Mouse (Mus musculus) cerebellum, adult 9-11 months (tissue): ENCODE results near the gene Il1a.

Experiments
- DNase-seq: peaks from one replicate; pipeline ENCODE4 v3.0.0; 2022

Gene Il1a

DNA sequence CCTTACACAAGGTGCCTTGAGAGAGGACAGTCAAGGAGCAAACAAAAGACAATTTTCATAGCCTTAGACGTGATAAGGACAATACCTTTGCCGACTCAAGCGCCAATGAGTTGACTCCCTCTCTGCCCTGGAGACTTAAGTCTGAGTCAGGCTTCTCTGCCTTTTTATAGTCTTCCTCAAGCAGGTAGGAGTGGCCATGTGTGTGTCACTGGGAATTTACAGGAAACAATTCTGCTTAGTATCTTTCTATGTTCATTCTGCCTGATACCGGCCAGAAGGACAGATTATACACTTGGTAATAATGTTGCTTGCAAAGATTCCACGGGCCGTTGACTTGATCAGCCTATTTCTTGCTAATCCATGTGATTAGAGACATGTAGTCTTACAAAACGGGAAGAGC, at the start of gene Il1a:
TSS of gene Il1a (minus strand) at position 137 of the 400 bp plus-strand sequence.
- DNase-seq, result no peak

DNA sequence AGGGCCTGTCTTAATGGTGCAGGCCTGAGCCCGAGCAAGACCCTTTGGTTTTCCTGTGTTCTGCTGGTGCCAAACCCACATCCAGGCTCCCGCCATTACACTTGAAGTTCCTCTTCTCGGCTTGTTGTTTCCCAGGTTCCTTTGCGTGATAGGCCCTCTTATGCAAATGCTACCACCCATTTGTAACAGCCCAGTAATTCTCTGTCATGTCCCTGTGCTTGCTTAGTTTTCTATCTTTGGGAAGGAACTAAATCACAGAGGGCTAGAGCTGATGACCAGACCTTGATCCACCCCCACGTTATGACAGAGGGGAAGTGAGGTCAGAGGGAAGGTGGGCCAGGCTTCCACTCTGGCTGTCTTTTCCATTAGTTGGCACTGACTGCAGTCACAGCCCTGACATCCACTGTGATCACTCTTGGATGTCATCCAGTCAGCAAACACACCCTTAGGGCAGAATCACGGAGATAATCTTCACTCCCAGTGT, 28.4 kb upstream of the Il1a start:
- DNase-seq, result no peak

DNA sequence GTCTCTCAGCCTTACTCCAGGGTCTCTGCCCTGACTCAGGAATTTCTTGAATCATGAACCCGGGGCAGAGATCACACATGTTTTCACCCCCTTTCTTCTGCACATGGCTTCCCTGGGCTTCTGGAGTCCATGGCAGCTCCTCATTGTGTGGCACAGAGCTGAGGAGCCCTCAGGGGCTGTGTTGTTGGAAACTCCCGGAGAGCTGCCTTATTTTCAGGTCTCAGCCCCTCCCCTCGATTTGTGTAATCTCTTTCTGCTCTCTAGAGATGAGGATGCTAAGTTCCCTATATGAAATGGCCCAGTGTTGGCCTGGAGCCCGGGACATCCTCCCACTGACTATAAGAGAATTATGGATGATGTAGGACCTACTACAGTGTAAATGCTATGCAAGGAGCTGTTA, 23.7 kb upstream of the Il1a start:
- DNase-seq, result no peak

- DNase-seq, result no peak
These were observed 20.8 kb upstream of the Il1a start for GRCm38 (mm10) chr2:129330540-129330939.

- no peak for DNase-seq
These were observed 20.3 kb upstream of the Il1a start for GRCm38 (mm10) chr2:129330024-129330423.

DNA sequence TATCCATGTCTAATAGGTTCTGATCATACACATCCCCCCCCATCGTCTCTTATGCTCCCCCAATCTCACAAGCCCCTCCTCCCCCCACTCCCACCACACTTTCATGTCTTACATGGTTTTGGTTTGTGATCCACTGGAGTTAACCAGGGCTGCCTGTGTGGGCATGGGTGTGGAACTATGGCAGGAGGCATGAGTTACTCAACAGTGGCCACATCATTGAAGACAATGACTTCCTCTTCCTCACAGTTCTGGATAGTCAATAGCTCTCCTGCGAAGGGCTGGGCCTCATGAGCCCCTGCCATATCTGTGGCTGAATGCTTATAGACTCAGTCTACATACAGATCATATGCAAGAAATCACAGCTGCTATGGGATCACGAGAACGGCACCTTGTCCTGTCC, 18.5 kb upstream of the Il1a start:
- DNase-seq, result no peak

DNA sequence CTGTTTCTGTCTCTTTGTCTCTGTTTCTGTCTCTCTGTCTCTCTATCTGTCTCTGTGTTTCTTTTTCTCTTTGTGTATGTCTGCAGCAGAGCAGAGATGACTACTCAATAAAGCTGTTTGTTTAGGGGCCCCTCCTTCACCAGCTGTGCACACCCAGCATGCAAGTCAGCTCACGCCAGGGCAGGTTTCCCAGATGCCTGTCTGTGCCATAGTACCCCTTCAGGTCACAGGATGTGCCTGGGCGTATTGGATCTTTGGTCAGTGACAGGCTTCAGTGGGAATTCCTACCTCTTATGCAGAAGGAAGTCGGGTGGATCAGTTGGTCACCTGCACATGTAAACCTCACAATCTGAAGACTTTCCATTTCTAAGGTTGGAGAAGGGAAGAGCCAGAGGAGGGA, 14.4 kb upstream of the Il1a start:
- DNase-seq, result no peak

DNA sequence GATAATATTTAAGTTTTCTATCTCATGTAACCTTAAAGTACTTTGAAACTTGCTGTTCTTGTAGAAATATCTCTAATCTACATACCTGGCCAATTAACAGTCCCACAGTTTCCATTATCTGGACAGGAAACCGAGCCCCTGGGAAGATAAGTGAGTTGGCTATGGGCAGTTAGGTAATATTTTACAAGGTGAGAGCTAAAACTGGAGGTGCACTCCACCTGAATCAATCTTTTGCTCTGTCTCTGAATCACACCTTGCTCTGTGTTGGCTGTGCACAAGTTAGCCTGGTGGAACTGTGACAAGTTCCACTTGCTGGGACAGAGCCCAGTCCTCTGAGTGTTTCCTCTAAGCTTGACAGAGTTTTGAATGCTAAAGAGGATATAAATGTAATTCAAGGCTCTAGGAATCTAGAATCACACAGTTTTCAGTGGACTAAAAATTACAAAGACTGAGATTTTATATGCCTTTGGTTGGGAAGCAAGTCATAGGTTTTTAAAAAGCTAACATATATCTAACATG, 12.4 kb upstream of the Il1a start:
- no peak for DNase-seq

- no peak for DNase-seq
These were observed 10.3 kb upstream of the Il1a start for GRCm38 (mm10) chr2:129320033-129320605.

- DNase-seq, result no peak
These were observed 6.1 kb upstream of the Il1a start for GRCm38 (mm10) chr2:129315831-129316230.

- no peak for DNase-seq
These were observed 5.1 kb upstream of the Il1a start for GRCm38 (mm10) chr2:129314880-129315279.

GRCm38 (mm10) chr2:129313934-129314333, 4.2 kb upstream of the Il1a start:
- DNase-seq, result no peak

GRCm38 (mm10) chr2:129306020-129306419, 3.8 kb downstream of the Il1a start:
- no peak for DNase-seq

GRCm38 (mm10) chr2:129297589-129297982, 12.2 kb downstream of the Il1a start:
- no peak for DNase-seq

GRCm38 (mm10) chr2:129296671-129297588, 12.8 kb downstream of the Il1a start, which contains the start of gene Ckap2l:
Ckap2l (minus strand) TSS chr2:129297212.
- peak; percentile 98 for DNase-seq

DNA sequence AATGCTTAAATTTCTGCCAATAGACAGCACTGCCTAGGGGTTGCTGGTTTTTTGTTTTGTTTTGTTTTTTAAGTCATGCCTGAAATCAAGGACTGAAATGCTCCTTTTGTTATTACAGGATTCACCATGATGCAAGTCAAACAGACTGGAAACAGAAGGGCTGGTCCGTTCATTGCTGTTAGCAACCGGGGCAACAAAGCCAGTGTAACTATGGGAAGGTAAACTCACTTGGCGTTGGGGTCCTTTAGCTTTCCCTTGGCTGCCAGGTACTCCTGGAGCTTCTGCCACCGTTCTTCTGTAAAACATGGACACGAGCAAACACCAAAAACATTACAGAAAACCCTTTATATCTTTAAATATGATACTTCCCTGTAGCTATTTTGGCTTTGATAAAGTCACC, 13.7 kb downstream of the Il1a start:
- DNase-seq, result no peak

DNA sequence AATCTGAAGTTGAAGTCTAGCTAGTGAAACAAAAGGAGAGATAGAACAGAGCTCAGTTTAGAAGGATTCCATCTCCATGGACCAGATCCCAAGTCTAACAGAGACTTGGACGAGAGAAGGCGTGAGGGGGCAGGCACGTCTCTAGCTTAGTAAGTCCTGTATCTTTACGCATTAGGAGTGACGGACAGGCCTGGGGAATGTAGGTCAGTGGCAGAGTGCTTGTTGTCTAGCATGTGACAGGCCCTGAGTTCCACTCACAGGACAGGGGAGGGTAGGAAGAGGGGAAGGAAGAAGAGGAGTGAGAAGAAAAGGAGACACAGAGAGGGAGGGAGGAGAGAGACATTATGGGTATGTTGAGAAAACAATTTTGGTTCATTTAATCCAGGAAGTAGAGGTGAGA, 14.7 kb downstream of the Il1a start:
- DNase-seq, result no peak

GRCm38 (mm10) chr2:129273823-129274222, 35.9 kb downstream of the Il1a start:
- DNase-seq, result no peak

DNA sequence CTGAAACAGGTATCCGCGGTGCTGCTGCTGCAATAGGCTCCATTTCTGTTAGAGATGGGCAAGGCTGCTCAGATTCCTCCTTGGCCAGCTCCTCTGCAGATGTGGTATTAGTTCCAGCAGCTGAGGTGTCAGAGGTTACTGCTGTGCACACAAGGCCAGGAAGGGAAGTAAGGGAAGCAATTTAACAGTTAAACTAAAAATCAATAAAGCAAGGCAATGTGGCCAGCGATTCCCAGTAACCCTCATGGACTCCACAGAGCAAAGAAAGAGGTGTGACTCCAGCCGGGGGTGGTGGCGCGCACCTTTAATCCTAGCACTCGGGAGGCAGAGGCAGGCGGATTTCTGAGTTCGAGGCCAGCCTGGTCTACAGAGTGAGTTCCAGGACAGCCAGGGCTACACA, 39.2 kb downstream of the Il1a start:
- no peak for DNase-seq

- DNase-seq, result no peak
These were observed 39.8 kb downstream of the Il1a start for GRCm38 (mm10) chr2:129269986-129270385.

DNA sequence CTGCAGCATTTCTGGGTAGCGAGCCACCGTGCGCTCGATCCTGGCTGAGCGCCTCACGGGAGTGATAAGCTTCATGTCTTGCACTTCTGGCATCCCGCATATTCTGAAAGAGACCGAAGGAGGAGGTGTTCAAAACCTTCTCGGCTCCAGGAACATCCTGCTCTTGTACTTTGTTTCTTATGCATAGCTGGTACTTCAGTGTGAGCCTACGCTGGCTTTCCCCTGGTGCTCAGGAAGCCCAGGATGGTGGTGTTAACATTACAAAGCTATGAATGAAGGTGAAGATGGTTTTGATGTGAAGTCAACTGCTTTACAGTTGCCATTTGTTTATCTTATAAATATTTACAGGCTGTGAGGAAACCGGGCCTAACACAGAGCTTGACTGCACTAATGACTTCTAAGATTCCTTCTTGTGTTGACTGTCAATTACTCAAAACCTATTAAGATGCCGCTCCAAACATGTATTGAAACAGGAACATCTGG, 40.6 kb downstream of the Il1a start:
- DNase-seq, result no peak

- no peak for DNase-seq
These were observed 42.0 kb downstream of the Il1a start for GRCm38 (mm10) chr2:129267738-129268137.

DNA sequence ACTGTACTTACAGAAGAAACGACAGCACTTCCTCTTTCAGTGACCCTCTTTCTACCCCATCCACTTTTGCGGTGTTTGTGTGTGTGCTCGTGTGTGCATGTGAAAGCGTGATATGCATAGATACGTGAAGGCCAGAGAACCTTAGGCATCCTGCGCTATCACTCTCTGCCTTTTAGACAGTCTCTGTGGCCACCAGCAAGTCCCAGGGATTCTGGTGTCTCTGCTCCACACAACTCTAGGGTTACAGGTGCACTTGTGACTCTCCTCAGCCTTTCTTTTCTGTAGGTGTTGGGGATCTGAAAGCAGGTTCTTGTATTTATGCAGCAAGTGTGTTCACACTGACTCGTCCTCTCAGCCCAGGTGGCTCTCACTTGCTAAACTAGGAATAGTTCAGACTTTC, 44.5 kb downstream of the Il1a start:
- no peak for DNase-seq

DNA sequence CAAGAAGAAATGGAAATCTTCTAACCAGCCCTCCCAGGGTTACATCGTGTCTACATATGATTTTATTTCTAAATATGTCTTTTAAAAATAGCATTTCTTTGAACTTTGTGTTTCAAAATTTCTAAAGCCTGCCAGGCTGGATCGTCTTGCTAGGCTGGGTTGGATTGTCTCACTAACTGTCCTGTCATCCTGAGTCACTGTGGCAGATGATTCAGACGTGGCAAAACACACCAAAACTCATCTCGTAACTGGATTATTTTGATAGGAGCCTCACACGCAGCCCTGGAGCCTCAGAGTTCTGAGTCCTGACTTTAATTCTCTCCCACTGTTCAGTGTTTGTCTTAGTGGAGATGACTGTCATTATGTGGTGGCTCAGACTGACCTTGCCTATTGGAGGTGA, 46.7 kb downstream of the Il1a start:
- DNase-seq, result no peak
